Mouse (Mus musculus): ENCODE results near the gene Tns4. TPM values are rescaled to one million over a fixed set of nuclear protein-coding genes. Genes with fewer than 3 reads are reported as not detected.

The Tns4 gene
- polyA plus RNA-seq, 1 experiment from 2014 or later = 0.17 TPM

- H3K36me3 ChIP-seq = no peaks in the 10 kb centered on the region
- H3K9me3 ChIP-seq = no peaks in the 10 kb centered on the region
- no peak overlapping the region for H3K4me3 ChIP-seq
- no peak overlapping the region for H3K4me2 ChIP-seq
- no peak overlapping the region; the same call in 1 of the 2 replicates for H3K27ac ChIP-seq
- WGBS = 4% methylated on average over 3 of the region's 3 CpGs
- ATAC-seq (ENCODE audit: low FRiP score) = no peak
- no peak overlapping the region for H3K9ac ChIP-seq
- H3K27me3 ChIP-seq = no peaks in the 10 kb centered on the region
- peaks cover 10% of the 10 kb centered on the region; the same call in 1 of the 2 replicates for H3K4me1 ChIP-seq (replicated peaks)
Observed at GRCm38 (mm10) chr11:99113111-99113510, 24.0 kb upstream of the Tns4 start.

DNA sequence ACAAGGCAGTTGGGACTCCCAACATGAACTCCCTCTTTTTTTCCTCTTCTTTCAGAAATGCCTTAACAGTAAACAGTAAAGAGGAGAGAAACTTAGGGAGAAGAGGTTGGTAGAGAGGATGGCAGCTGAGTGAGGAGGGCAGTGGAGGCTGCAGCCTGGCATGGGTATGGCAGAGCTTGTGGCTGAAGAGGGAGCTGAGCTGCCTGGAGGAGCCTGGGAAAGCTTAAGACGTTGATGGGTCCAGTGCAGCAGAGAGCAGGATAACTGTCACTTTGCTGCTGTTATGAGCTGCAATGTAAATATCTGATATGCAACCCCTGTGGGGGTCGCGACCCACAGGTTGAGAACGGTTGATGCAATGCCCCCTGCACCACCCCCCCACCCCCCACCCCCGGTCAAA, 23.6 kb upstream of the Tns4 start:
- no peak overlapping the region for H3K9ac ChIP-seq
- no peak overlapping the region; the same call in 1 of the 2 replicates for H3K27ac ChIP-seq
- no peaks in the 10 kb centered on the region for H3K27me3 ChIP-seq
- H3K4me1 ChIP-seq (replicated peaks) = peaks cover 10% of the 10 kb centered on the region; the same call in 1 of the 2 replicates
- no peaks in the 10 kb centered on the region for H3K36me3 ChIP-seq
- no peak for ATAC-seq (ENCODE audit: low FRiP score)
- no peak overlapping the region for H3K4me3 ChIP-seq
- H3K4me2 ChIP-seq = no peak overlapping the region
- 40% methylated on average over 5 of the region's 5 CpGs for WGBS
- no peaks in the 10 kb centered on the region for H3K9me3 ChIP-seq

- Histone ChIP-seq H3K36me3 (no peaks in the 10 kb centered on the region), H3K9me3 (no peaks in the 10 kb centered on the region), H3K27me3 (no peaks in the 10 kb centered on the region), H3K9ac (no peak overlapping the region), H3K4me3 (no peak overlapping the region), H3K4me2 (no peak overlapping the region), H3K27ac (no peak overlapping the region), H3K4me1 (replicated peaks) (peaks cover 10% of the 10 kb centered on the region; the same call in 1 of the 2 replicates)
- no peak for ATAC-seq (ENCODE audit: low FRiP score)
- 93% methylated on average over 7 of the region's 7 CpGs for WGBS
Observed at GRCm38 (mm10) chr11:99111631-99112030, 22.5 kb upstream of the Tns4 start.

GRCm38 (mm10) chr11:99111155-99111554, 22.0 kb upstream of the Tns4 start:
- H3K27ac ChIP-seq = no peak overlapping the region
- no peaks in the 10 kb centered on the region for H3K9me3 ChIP-seq
- no peaks in the 10 kb centered on the region for H3K36me3 ChIP-seq
- H3K27me3 ChIP-seq = no peaks in the 10 kb centered on the region
- no peak overlapping the region for H3K4me3 ChIP-seq
- H3K9ac ChIP-seq = no peak overlapping the region
- H3K4me2 ChIP-seq = no peak overlapping the region
- ATAC-seq (ENCODE audit: low FRiP score) = no peak
- 73% methylated on average over 11 of the region's 11 CpGs for WGBS
- peaks cover 10% of the 10 kb centered on the region; the same call in 1 of the 2 replicates for H3K4me1 ChIP-seq (replicated peaks)

DNA sequence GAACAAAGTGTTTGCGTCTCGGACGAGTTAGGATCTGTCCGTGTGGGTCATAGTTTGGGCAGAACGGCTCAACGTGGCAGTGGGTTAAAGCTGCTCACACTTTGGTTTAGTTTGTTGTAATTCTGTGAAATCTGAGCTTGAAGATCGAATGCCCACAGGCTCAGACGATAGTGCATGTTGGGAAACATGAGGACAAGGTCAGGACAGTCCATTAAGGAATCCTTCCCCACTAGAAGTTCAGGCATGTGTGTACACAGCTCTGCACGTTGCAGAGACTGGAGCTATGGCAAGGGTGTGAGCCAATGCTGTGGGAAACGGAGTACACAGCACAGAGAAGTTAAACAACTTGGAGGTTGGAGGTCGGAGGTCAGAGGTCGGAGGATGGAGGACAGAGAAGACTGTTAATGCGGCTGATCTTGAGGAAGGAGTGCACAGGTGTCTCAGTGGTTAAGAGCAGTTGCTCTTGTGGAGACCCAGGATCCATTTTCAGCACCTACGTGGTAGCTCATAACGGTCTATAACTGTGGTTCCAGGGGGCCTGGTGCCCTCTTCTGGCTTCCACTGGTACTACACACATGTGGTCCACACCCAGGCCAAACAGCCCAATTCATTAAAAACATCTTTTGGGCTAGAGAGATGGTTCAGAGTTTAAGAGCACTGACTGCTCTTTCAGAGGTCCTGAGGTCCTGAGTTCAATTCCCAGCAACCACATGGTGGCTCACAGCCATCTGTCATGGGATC, 21.4 kb upstream of the Tns4 start:
- WGBS = 84% methylated on average over 15 of the region's 15 CpGs
- Histone ChIP-seq H3K4me2 (no peak overlapping the region), H3K9ac (no peak overlapping the region), H3K9me3 (no peaks in the 10 kb centered on the region), H3K27me3 (no peaks in the 10 kb centered on the region), H3K36me3 (no peaks in the 10 kb centered on the region), H3K4me3 (no peak overlapping the region), H3K4me1 (replicated peaks) (peaks cover 10% of the 10 kb centered on the region; the same call in 1 of the 2 replicates), H3K27ac (no peak overlapping the region)
- ATAC-seq (ENCODE audit: low FRiP score) = no peak

- Histone ChIP-seq H3K27ac (no peak overlapping the region), H3K36me3 (no peaks in the 10 kb centered on the region), H3K4me2 (no peak overlapping the region), H3K4me3 (no peak overlapping the region), H3K9ac (no peak overlapping the region), H3K9me3 (no peaks in the 10 kb centered on the region), H3K27me3 (no peaks in the 10 kb centered on the region), H3K4me1 (replicated peaks) (peaks cover 10% of the 10 kb centered on the region; the same call in 1 of the 2 replicates)
- ATAC-seq (ENCODE audit: low FRiP score) = no peak
- WGBS = 62% methylated on average over 3 of the region's 3 CpGs
Observed at GRCm38 (mm10) chr11:99108296-99108695, 19.2 kb upstream of the Tns4 start.

DNA sequence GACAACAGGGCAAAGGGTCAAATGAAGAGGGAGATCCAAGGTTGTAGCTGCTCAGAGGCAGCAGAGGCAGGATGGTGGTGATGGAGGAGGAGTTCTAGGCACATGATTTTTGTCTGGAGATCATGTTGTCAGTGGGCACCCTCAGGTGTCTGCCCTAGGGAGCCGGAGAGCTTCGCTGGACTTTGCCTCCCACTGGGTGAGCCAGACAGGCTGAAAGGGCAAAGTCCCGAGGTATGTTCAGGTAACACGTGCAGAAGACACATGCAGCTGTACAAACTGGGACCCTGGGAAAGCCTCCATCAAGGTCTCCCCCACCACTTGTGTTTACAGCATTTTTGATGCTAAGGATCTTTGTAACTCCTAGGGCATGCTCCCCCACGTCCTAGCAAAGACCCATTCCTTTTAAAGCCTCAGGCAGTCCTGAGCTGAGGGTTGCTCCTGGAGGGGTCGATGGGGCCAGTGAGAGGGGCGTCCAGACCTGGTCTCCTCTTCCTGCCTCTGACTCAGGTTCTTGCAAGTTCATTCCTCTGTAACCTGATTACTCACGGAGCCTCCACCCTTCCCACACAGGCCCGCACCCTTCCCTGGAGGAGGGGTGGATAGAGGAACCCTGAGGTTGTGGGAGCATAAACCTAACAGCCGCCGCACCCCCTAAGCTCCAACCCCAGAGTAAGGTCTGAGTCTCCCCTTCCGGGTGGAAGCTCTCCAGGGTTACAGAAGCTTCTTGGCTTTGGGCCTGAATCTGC, 17.0 kb upstream of the Tns4 start:
- H3K36me3 ChIP-seq = no peaks in the 10 kb centered on the region
- H3K4me3 ChIP-seq = no peak overlapping the region
- no peak overlapping the region for H3K4me2 ChIP-seq
- no peaks in the 10 kb centered on the region for H3K27me3 ChIP-seq
- H3K9ac ChIP-seq = no peak overlapping the region
- no peak overlapping the region for H3K27ac ChIP-seq
- peaks cover 2% of the 10 kb centered on the region; the same call in 1 of the 2 replicates for H3K4me1 ChIP-seq (replicated peaks)
- no peak for ATAC-seq (ENCODE audit: low FRiP score)
- 77% methylated on average over 12 of the region's 12 CpGs for WGBS
- H3K9me3 ChIP-seq = no peaks in the 10 kb centered on the region

DNA sequence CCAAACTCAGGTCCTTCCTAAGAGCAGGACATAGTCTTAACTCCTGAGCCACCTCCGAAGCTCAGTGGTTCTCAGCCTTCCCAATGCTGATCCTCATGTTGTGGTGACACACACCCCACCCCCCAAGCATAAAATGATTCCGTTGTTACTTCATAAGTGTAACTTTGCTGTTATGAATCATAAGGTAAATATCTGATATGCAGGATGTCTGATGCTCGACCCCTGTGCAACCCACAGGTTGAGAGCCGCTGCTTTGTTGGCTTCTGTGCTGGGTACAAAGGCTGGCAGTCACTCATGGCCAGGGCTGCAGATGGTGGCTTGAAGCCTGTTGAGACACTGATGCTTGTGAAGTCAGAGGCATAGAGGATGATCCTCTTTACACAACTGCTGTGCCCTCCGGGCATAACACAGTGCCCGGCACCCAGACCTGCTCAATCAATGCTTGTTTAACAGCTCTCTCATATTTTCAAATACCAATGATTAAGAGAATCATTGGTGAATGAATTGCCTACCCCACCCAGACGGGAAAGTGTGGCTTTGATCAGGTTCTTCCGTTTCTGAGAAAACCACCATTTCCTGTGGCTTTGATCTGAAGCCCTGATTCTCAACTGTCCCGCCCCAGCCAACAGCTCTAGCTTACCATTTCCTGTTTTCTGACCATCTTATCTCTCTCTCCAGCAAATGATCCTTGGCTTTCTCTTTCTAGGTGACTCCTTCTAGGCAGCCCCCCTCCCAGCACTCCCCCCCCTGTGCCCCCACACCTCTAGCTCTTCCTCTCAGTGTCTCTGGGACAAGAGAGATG, 15.7 kb upstream of the Tns4 start:
- Histone ChIP-seq H3K36me3 (no peaks in the 10 kb centered on the region), H3K27ac (no peak overlapping the region), H3K4me3 (no peak overlapping the region), H3K9me3 (no peaks in the 10 kb centered on the region), H3K4me2 (no peak overlapping the region), H3K4me1 (replicated peaks) (no peaks in the 10 kb centered on the region; the same call in 1 of the 2 replicates), H3K27me3 (no peaks in the 10 kb centered on the region), H3K9ac (no peak overlapping the region)
- whole genome bisulfite sequencing = 85% methylated on average over 9 of the region's 9 CpGs
- no peak for ATAC-seq (ENCODE audit: low FRiP score)

GRCm38 (mm10) chr11:99102575-99103270, 13.6 kb upstream of the Tns4 start:
- no peaks in the 10 kb centered on the region for H3K9me3 ChIP-seq
- H3K4me3 ChIP-seq = no peak overlapping the region
- no peaks in the 10 kb centered on the region; the same call in 1 of the 2 replicates for H3K4me1 ChIP-seq (replicated peaks)
- 87% methylated on average over 9 of the region's 9 CpGs for whole genome bisulfite sequencing
- no peaks in the 10 kb centered on the region for H3K27me3 ChIP-seq
- no peaks in the 10 kb centered on the region for H3K36me3 ChIP-seq
- no peak overlapping the region for H3K9ac ChIP-seq
- H3K4me2 ChIP-seq = no peak overlapping the region
- no peak overlapping the region for H3K27ac ChIP-seq
- no peak for ATAC-seq (ENCODE audit: low FRiP score)

GRCm38 (mm10) chr11:99101693-99102092, 12.6 kb upstream of the Tns4 start:
- H3K9me3 ChIP-seq = no peaks in the 10 kb centered on the region
- no peak overlapping the region for H3K9ac ChIP-seq
- no peaks in the 10 kb centered on the region for H3K27me3 ChIP-seq
- H3K4me3 ChIP-seq = no peak overlapping the region
- H3K4me1 ChIP-seq (replicated peaks) = no peaks in the 10 kb centered on the region; the same call in 1 of the 2 replicates
- no peak for ATAC-seq (ENCODE audit: low FRiP score)
- H3K4me2 ChIP-seq = no peak overlapping the region
- WGBS = 79% methylated on average over 8 of the region's 8 CpGs
- H3K27ac ChIP-seq = no peak overlapping the region
- H3K36me3 ChIP-seq = no peaks in the 10 kb centered on the region

- H3K9me3 ChIP-seq = no peaks in the 10 kb centered on the region
- H3K36me3 ChIP-seq = no peaks in the 10 kb centered on the region
- 85% methylated on average over 5 of the region's 5 CpGs for WGBS
- H3K4me2 ChIP-seq = no peak overlapping the region
- H3K27ac ChIP-seq = no peak overlapping the region
- no peak for ATAC-seq (ENCODE audit: low FRiP score)
- H3K27me3 ChIP-seq = no peaks in the 10 kb centered on the region
- no peak overlapping the region for H3K9ac ChIP-seq
- H3K4me3 ChIP-seq = no peak overlapping the region
- no peaks in the 10 kb centered on the region for H3K4me1 ChIP-seq (replicated peaks)
Observed at GRCm38 (mm10) chr11:99100215-99100614, 11.1 kb upstream of the Tns4 start.

All from hindbrain, embryonic 13.5 days (tissue).